Mouse (Mus musculus): Measurements from ENCODE around the gene Olfr332.
"Not testable (repeated sequence)": the region's sequence is repeated elsewhere in the genome, so short reads cannot be mapped to it uniquely, and the experiment has no call there.

DNA sequence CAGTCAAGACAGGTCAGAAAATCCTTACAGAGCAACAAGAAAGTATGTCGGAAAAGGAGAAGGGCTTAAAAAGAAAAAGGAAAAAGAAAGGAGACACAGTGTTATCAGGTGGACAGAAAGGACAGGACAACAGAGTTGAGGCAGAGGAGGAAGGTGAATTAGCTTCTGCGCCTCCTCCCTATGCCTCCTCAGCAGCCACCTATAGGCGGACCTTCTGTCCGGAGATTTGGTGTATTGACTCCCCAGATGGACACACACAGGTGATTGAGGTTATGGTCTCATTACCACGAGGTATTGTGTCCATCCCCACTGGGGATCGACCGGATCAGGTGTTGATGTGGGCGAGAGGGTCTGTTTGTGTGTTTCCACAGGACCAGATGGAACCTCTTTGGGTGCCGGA is 27.4 kb upstream of the Olfr332 start:
- not testable (repeated sequence) for TF ChIP-seq CTCF (IDR thresholded peaks at IDR 0.05; ENCODE audit: control insufficient read depth, insufficient read depth, insufficient read length); MYOG (IDR thresholded peaks at IDR 0.05; ENCODE audit: control insufficient read depth, extremely low read depth, insufficient read length); MYOD1 (IDR thresholded peaks at IDR 0.05; ENCODE audit: control insufficient read depth, insufficient read length, low read depth); MAX (IDR thresholded peaks at IDR 0.05); CEBPB (IDR thresholded peaks at IDR 0.05; ENCODE audit: low read depth); USF1 (IDR thresholded peaks at IDR 0.05; ENCODE audit: low read depth); FOSL1 (IDR thresholded peaks at IDR 0.05; ENCODE audit: insufficient read depth, low read length, poor library complexity, severe bottlenecking)

Measured in C2C12 (cell line).